Mouse (Mus musculus) adrenal gland, postnatal 0 days (tissue): Measurements from ENCODE around the gene 4931408C20Rik. TPM values are rescaled to one million over a fixed set of nuclear protein-coding genes. Genes with fewer than 3 reads are reported as not detected.

Source experiments
- polyA plus RNA-seq: library from polyadenylated mRNA; unstranded; fragments of >200 nt; fragmentation: Nextera tagmentation; extraction: Ambion mirVana; gene quantifications from 2 replicates; pipeline ENCODE4 v1.2.1, GENCODE M21; 2015

The 4931408C20Rik gene
- not detected in 2 replicates for polyA plus RNA-seq

GRCm38 (mm10) chr1:26686842-26687760 lies at the start of gene 4931408C20Rik:
TSS of gene 4931408C20Rik (minus strand) at chr1:26687460.

